Mouse (Mus musculus) spleen, adult 2 months (tissue): ENCODE measurements around the gene Cmtm8. TPM values are rescaled to one million over a fixed set of nuclear protein-coding genes. Genes with fewer than 3 reads are reported as not detected.

Experiments
- DNase-seq, 2 experiments: peaks; one replicate each; pipeline versions ENCODE4 v3.0.0 to v3.0.0-alpha.2; 2012 to 2021; ENCODE audit warnings: low spot score in 2 of 2, low read depth in 1 of 2
- H3K27ac ChIP-seq: fragments of 200-500 bp; 2 replicates; pipeline ENCODE4 v1.5.1; 2012; ENCODE audit warnings: low read length, inconsistent platforms; ENCODE audit not compliant: insufficient read depth
- H3K27me3 ChIP-seq: fragments of 200-500 bp; 2 replicates; pipeline ENCODE4 v1.6.1; 2012; ENCODE audit warnings: mild to moderate bottlenecking, moderate library complexity, low read length, inconsistent platforms; ENCODE audit not compliant: control insufficient read depth, insufficient read depth
- H3K36me3 ChIP-seq: fragments of 200-500 bp; 2 replicates; pipeline ENCODE4 v1.6.1; 2012; ENCODE audit warnings: mild to moderate bottlenecking, low read length, inconsistent platforms; ENCODE audit not compliant: control insufficient read depth, insufficient read depth
- H3K4me1 ChIP-seq: fragments of 200-500 bp; 2 replicates; pipeline ENCODE4 v1.6.1; 2011; ENCODE audit warnings: inconsistent platforms; ENCODE audit not compliant: control insufficient read depth, insufficient read depth, insufficient read length
- H3K4me3 ChIP-seq: fragments of 200-500 bp; 2 replicates; pipeline ENCODE4 v1.5.1; 2011; ENCODE audit warnings: mild to moderate bottlenecking, inconsistent platforms; ENCODE audit not compliant: insufficient read depth, insufficient read length; ENCODE audit errors: extremely low read depth
- CTCF ChIP-seq: fragments of 200-500 bp; IDR thresholded peaks from 2 replicates; pipeline ENCODE4 v1.5.1; 2011; ENCODE audit warnings: mild to moderate bottlenecking, inconsistent platforms; ENCODE audit not compliant: insufficient read depth, insufficient read length, insufficient replicate concordance; ENCODE audit errors: extremely low read depth
- POLR2A ChIP-seq: fragments of 200-500 bp; IDR thresholded peaks from 2 replicates; pipeline ENCODE4 v1.6.1; 2011; ENCODE audit warnings: low read depth, low read length, inconsistent platforms
- WGBS: fragments of 180-500 bp; shearing (Covaris S2); methylation state at CpG from one replicate; pipeline ENCODE4 v1.1.7; 2018; 5-methylcytosine and 5-hydroxymethylcytosine counted together
- polyA plus RNA-seq: library from polyadenylated mRNA; depleted of rRNA; stranded (reverse); fragments of >200 nt; gene quantifications from 2 replicates; pipeline ENCODE4 v1.2.3, GENCODE M21; 2012; rRNA removed

Cmtm8 gene
- polyA plus RNA-seq, 1 experiment = 5.8 TPM

DNA sequence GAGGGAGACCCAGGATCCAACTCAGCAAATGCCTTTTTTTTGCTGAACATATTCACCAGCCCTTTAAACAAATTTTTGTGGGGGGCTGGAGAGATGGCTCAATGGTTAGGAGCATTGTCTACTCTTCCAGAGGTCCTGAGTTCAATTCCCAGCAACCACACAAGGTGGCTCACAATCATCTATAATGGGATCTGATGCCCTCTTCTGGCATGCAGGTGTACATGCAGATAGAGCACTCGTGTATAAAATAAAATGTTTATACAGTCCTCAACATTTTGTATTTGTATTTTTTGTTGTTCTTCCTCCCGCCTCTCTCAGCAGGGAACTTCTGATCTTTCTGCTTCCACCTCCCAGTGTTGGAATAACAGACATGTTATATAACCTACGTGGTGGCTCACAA is 92.4 kb downstream of the Cmtm8 start:
- 77% methylated on average over 3 of the region's 3 CpGs for WGBS
- Histone ChIP-seq H3K27me3 (no peaks in the 10 kb centered on the region), H3K36me3 (peaks cover 17% of the 10 kb centered on the region), H3K4me1 (peaks cover 2% of the 10 kb centered on the region; the same call in 1 of the 2 replicates), H3K27ac (no peak overlapping the region), H3K4me3 (no peak overlapping the region)
- no peak for TF ChIP-seq POLR2A
- no peak for TF ChIP-seq CTCF
- no peak for DNase-seq

DNA sequence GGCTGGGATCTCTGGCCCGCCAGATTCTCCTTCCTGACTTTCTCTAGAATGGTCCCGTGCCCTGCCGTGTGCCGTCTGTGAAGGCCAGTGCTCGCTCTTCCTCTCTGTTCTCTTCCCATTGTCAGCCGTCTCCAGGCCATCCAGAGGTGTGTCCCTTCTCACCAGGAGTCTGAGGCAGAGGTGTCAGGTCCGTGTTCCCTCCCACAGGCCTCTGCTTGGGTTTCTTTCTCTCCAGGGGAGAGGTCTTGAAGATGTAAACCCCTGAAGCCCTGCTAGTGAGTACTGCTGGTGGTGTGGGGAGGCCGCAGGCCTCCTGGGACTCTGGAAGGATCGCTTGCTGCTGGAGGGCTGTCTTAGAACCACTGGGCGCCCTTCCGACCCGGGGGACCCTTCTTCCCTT is 96.5 kb downstream of the Cmtm8 start:
- no peak for TF ChIP-seq POLR2A
- no peak for TF ChIP-seq CTCF
- DNase-seq = no peak
- Histone ChIP-seq H3K36me3 (peaks cover 29% of the 10 kb centered on the region), H3K4me1 (peaks cover 12% of the 10 kb centered on the region; the same call in 1 of the 2 replicates), H3K4me3 (no peak overlapping the region), H3K27ac (no peak overlapping the region), H3K27me3 (no peaks in the 10 kb centered on the region)
- 95% methylated on average over 12 of the region's 12 CpGs for WGBS

GRCm38 (mm10) chr9:114747012-114747411 is 96.9 kb downstream of the Cmtm8 start:
- H3K27me3 ChIP-seq = no peaks in the 10 kb centered on the region
- no peak overlapping the region for H3K27ac ChIP-seq
- no peak overlapping the region for H3K4me3 ChIP-seq
- TF ChIP-seq CTCF (no peak), POLR2A (no peak)
- H3K4me1 ChIP-seq = peaks cover 10% of the 10 kb centered on the region; the same call in 1 of the 2 replicates
- no peak for DNase-seq
- WGBS = 92% methylated on average over 10 of the region's 10 CpGs
- peaks cover 29% of the 10 kb centered on the region for H3K36me3 ChIP-seq

GRCm38 (mm10) chr9:114745654-114746053 is 98.3 kb downstream of the Cmtm8 start:
- Histone ChIP-seq H3K27ac (no peak overlapping the region), H3K4me1 (peaks cover 13% of the 10 kb centered on the region; the same call in 1 of the 2 replicates), H3K36me3 (peaks cover 30% of the 10 kb centered on the region), H3K4me3 (no peak overlapping the region), H3K27me3 (no peaks in the 10 kb centered on the region)
- TF ChIP-seq POLR2A = no peak
- TF ChIP-seq CTCF = no peak
- DNase-seq = no peak
- WGBS = 31% methylated on average over 4 of the region's 4 CpGs

- Histone ChIP-seq H3K27me3 (no peaks in the 10 kb centered on the region), H3K4me3 (no peak overlapping the region), H3K27ac (no peak overlapping the region), H3K36me3 (peaks cover 32% of the 10 kb centered on the region), H3K4me1 (peaks cover 16% of the 10 kb centered on the region; the same call in 1 of the 2 replicates)
- no peak for DNase-seq
- no peak for TF ChIP-seq POLR2A
- WGBS = 81% methylated on average over 4 of the region's 4 CpGs
Observed at GRCm38 (mm10) chr9:114745163-114745562, 98.8 kb downstream of the Cmtm8 start.

DNA sequence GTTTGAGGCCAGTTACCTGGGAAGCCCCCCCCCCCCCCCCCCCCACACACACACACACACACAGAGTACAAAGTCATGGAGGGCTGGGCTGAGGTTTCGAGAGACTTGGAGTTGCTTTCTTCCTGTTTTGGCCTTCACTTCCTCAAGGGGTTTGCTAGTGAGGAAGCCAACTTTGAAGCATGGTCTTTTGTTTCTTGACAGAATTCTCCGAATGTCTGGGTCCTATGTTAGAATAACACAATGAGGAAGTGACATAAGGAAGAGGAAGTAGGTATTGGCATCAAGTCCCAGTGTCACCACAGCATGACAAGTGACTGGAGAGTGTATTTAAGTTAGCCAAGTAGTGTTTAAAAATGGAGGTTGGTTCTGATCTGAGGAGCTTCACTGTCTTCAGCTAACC is 101.2 kb downstream of the Cmtm8 start:
- peak; percentile 29 to 89 for DNase-seq
- Histone ChIP-seq H3K27ac (peak overlapping the region; percentile 86), H3K4me3 (no peak overlapping the region), H3K4me1 (peaks cover 16% of the 10 kb centered on the region; the same call in 1 of the 2 replicates), H3K27me3 (no peaks in the 10 kb centered on the region), H3K36me3 (peaks cover 30% of the 10 kb centered on the region)
- 12% methylated on average over 2 of the region's 2 CpGs for WGBS
- TF ChIP-seq CTCF (no peak), POLR2A (no peak)

DNA sequence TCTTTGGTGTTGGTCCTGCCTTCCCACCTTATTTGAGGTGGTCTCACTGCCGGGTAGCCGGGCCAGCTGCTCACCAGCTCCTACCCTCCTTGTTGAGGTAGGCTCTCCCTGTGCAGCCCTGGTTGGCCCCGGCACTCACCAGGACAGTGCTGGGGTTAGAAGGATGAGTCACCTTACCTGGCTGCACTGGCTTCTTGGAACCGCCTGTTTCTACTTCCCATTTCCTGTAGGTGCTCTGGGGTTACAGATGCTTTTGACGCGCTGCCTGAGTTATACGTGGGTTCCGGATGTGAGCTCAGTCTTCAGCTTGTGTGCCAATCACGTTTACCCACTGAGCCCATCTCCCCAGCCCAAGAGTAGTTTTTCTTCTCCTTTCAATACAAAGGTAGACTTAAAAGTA is 103.6 kb downstream of the Cmtm8 start:
- Histone ChIP-seq H3K4me1 (peaks cover 16% of the 10 kb centered on the region; the same call in 1 of the 2 replicates), H3K27ac (0 out of 2 replicates have a peak overlapping the region, but pooled peaks have one; percentile 7), H3K27me3 (no peaks in the 10 kb centered on the region), H3K36me3 (peaks cover 18% of the 10 kb centered on the region), H3K4me3 (no peak overlapping the region)
- TF ChIP-seq CTCF (no peak), POLR2A (no peak)
- WGBS = 74% methylated on average over 9 of the region's 9 CpGs
- DNase-seq = no peak

Other genes starting within 250 kb of the Cmtm8 start
- 18.7 and 18.8 TPM in 2 replicates for gene Cnot10, start 204.0 kb downstream of the Cmtm8 start, polyA plus RNA-seq
- 9.8 and 10.1 TPM in 2 replicates for gene Dync1li1, start 155.4 kb downstream of the Cmtm8 start, polyA plus RNA-seq
- gene Cmtm6, start 113.0 kb downstream of the Cmtm8 start, polyA plus RNA-seq = 36.7 and 38.5 TPM in 2 replicates
- 237 and 317 TPM in 2 replicates for gene Cmtm7, start 62.3 kb downstream of the Cmtm8 start, polyA plus RNA-seq
- gene Gpd1l, start 89.8 kb upstream of the Cmtm8 start, polyA plus RNA-seq = 25.7 and 29.1 TPM in 2 replicates
- gene Osbpl10, start 134.4 kb upstream of the Cmtm8 start, polyA plus RNA-seq = 0.54 and 0.80 TPM in 2 replicates
- 30.7 and 50.7 TPM in 2 replicates for gene Rps27rt, start 138.6 kb upstream of the Cmtm8 start, polyA plus RNA-seq